Mouse (Mus musculus): Measurements from ENCODE around the gene Ccdc124. TPM values are rescaled to one million over a fixed set of nuclear protein-coding genes. Genes with fewer than 3 reads are reported as not detected.

Gene Ccdc124
- polyA plus RNA-seq, 1 experiment from 2014 or later, result 102 TPM

DNA sequence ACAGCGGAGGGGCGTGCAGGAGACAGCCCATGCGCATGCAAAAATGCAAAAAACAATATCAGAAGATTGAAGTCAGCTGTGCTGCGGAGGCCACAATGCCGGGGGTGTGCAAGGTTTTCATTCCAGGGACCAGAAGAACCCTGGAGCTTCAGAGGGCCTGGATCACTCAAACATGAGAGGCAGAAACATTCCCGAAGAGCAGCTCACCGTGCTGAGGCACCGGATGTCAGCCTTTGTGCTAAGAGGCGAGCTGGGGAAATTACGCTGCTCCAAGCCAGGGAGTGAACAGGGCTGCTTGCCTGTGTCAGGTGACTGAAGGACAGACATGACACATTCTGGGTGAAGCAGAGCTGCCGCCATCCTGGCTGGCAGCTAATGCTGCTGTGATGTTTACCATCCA lies 6.8 kb upstream of the Ccdc124 start:
- Histone ChIP-seq H3K9me3 (ENCODE audit: control insufficient read depth, low read depth, low read length) (no peaks in the 10 kb centered on the region), H3K9ac (replicated peaks; ENCODE audit: low read depth, low read length) (no peak overlapping the region), H3K4me3 (ENCODE audit: low read depth, low read length) (no peak overlapping the region), H3K4me2 (replicated peaks; ENCODE audit: low read depth, low read length) (no peak overlapping the region), H3K36me3 (ENCODE audit: control insufficient read depth, insufficient read depth, low read length) (no peaks in the 10 kb centered on the region), H3K4me1 (ENCODE audit: control insufficient read depth, insufficient read depth, low read length) (no peaks in the 10 kb centered on the region), H3K27ac (ENCODE audit: low read length) (no peak overlapping the region), H3K27me3 (ENCODE audit: control insufficient read depth, insufficient read depth, low read length) (no peaks in the 10 kb centered on the region)
- peak; percentile 46; the same call in 1 of the 2 replicates for ATAC-seq (ENCODE audit: insufficient number of reproducible peaks, insufficient read depth, low FRiP score, low read depth)
- WGBS, result 19% methylated on average over 11 of the region's 11 CpGs

DNA sequence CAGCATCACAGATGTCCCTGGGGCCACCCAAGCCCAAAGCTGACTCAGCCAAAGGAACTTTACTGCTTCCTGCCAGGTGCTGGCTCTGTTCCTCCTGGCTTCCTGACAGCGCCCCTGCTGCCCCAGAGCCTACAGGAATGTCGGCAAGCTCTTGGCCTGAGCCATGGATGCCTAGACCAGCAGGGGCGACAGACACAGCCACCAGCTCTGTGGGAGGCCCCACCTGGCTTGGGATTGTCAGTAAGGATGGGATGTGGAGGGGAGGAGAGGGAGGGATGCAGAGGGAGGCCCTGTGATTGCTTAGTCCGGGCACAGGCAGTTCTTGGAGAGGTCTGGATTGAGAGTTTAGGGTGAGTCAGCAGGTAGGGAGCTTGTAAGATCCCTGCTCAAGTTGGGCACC lies 6.4 kb upstream of the Ccdc124 start:
- H3K27ac ChIP-seq (ENCODE audit: low read length), result no peak overlapping the region
- WGBS, result 8% methylated on average over 4 of the region's 4 CpGs

DNA sequence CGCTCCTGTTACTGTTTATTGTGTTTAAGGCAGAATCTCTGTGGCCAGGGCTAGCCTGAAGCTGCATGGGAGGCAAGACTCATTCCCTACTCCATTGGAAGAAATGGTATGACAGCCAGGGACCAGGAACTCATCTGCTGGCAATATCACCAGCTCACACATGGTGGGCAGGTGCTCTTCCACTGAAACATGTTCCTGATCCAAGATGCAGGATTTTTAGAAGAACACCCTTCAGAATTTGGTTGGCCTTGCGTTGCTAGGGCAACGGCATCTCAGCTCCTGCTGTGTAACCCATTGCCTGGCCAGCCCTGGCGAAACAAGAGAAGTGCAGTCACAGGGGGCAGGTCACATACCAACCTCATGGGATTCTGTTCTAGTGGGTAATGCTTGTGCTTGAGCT lies 5.8 kb upstream of the Ccdc124 start:
- H3K27ac ChIP-seq (ENCODE audit: low read length), result no peak overlapping the region
- no peaks in the 10 kb centered on the region for H3K4me1 ChIP-seq (ENCODE audit: control insufficient read depth, insufficient read depth, low read length)
- H3K27me3 ChIP-seq (ENCODE audit: control insufficient read depth, insufficient read depth, low read length), result no peaks in the 10 kb centered on the region
- no peaks in the 10 kb centered on the region for H3K36me3 ChIP-seq (ENCODE audit: control insufficient read depth, insufficient read depth, low read length)
- H3K9ac ChIP-seq (replicated peaks; ENCODE audit: low read depth, low read length), result no peak overlapping the region
- WGBS, result 59% methylated on average over 4 of the region's 4 CpGs
- no peak overlapping the region for H3K4me3 ChIP-seq (ENCODE audit: low read depth, low read length)
- no peak overlapping the region for H3K4me2 ChIP-seq (replicated peaks; ENCODE audit: low read depth, low read length)
- no peaks in the 10 kb centered on the region for H3K9me3 ChIP-seq (ENCODE audit: control insufficient read depth, low read depth, low read length)
- no peak for ATAC-seq (ENCODE audit: insufficient number of reproducible peaks, insufficient read depth, low FRiP score, low read depth)

More for the DNA sequence above, 6.4 kb upstream of the Ccdc124 start:
- Histone ChIP-seq H3K4me3 (ENCODE audit: low read depth, low read length) (no peak overlapping the region), H3K9me3 (ENCODE audit: control insufficient read depth, low read depth, low read length) (no peaks in the 10 kb centered on the region), H3K27me3 (ENCODE audit: control insufficient read depth, insufficient read depth, low read length) (no peaks in the 10 kb centered on the region), H3K4me1 (ENCODE audit: control insufficient read depth, insufficient read depth, low read length) (no peaks in the 10 kb centered on the region), H3K4me2 (replicated peaks; ENCODE audit: low read depth, low read length) (no peak overlapping the region), H3K9ac (replicated peaks; ENCODE audit: low read depth, low read length) (no peak overlapping the region), H3K36me3 (ENCODE audit: control insufficient read depth, insufficient read depth, low read length) (no peaks in the 10 kb centered on the region)
- ATAC-seq (ENCODE audit: insufficient number of reproducible peaks, insufficient read depth, low FRiP score, low read depth), result no peak

DNA sequence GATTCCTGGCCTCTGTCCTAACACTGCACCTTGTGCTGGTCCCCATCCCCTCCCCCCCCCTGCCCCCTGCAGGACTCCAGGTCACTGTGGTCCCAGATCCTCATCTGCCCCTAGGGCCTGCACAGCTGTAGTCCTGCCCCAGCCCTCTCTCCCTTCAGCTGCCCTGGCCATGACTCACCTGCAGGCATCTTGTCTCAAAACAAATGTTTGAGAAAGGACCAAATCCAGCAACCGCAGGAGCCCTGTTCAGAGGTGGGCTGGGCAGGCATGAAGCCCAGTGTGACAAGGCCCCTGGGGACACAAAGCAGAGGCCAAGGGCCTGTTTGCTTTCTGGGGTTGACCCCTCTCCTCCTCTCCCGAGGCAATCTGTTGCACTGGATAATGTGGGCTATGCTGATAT lies 4.4 kb upstream of the Ccdc124 start:
- H3K4me3 ChIP-seq (ENCODE audit: low read depth, low read length), result no peak overlapping the region
- 42% methylated on average over 2 of the region's 2 CpGs for WGBS
- no peak overlapping the region for H3K9ac ChIP-seq (replicated peaks; ENCODE audit: low read depth, low read length)
- no peaks in the 10 kb centered on the region for H3K4me1 ChIP-seq (ENCODE audit: control insufficient read depth, insufficient read depth, low read length)
- no peak overlapping the region for H3K27ac ChIP-seq (ENCODE audit: low read length)
- no peak overlapping the region for H3K4me2 ChIP-seq (replicated peaks; ENCODE audit: low read depth, low read length)
- ATAC-seq (ENCODE audit: insufficient number of reproducible peaks, insufficient read depth, low FRiP score, low read depth), result peak; percentile 29; the same call in 1 of the 2 replicates
- H3K27me3 ChIP-seq (ENCODE audit: control insufficient read depth, insufficient read depth, low read length), result no peaks in the 10 kb centered on the region
- H3K36me3 ChIP-seq (ENCODE audit: control insufficient read depth, insufficient read depth, low read length), result no peaks in the 10 kb centered on the region
- no peaks in the 10 kb centered on the region for H3K9me3 ChIP-seq (ENCODE audit: control insufficient read depth, low read depth, low read length)

DNA sequence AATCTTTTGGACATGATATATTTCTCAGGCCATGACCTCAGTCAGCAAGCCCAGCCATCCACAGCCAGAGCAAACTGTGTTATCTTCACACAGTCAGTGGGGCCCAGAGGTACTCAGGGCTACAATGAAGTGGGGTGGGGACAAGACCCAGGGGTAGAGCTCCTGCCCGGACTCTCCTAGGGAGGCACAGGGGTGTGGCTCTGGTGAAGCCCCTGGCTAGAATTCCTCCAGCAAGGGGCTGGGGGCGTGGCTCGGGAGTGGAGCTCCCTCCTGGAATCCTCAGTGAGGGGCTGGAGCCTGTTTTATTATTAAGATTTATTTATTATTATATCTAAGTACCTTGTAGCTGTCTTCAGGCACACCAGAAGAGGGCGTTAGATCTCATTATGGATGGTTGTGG lies 2.6 kb upstream of the Ccdc124 start:
- H3K4me1 ChIP-seq (ENCODE audit: control insufficient read depth, insufficient read depth, low read length), result peaks cover 4% of the 10 kb centered on the region; the same call in 1 of the 2 replicates
- no peaks in the 10 kb centered on the region for H3K27me3 ChIP-seq (ENCODE audit: control insufficient read depth, insufficient read depth, low read length)
- 0 out of 2 replicates have a peak, but pooled peaks have one; percentile 25 for ATAC-seq (ENCODE audit: insufficient number of reproducible peaks, insufficient read depth, low FRiP score, low read depth)
- H3K4me3 ChIP-seq (ENCODE audit: low read depth, low read length), result no peak overlapping the region
- WGBS, result 49% methylated on average over 4 of the region's 4 CpGs
- H3K9ac ChIP-seq (replicated peaks; ENCODE audit: low read depth, low read length), result no peak overlapping the region
- H3K27ac ChIP-seq (ENCODE audit: low read length), result no peak overlapping the region
- no peaks in the 10 kb centered on the region for H3K9me3 ChIP-seq (ENCODE audit: control insufficient read depth, low read depth, low read length)
- no peak overlapping the region for H3K4me2 ChIP-seq (replicated peaks; ENCODE audit: low read depth, low read length)
- H3K36me3 ChIP-seq (ENCODE audit: control insufficient read depth, insufficient read depth, low read length), result no peaks in the 10 kb centered on the region

DNA sequence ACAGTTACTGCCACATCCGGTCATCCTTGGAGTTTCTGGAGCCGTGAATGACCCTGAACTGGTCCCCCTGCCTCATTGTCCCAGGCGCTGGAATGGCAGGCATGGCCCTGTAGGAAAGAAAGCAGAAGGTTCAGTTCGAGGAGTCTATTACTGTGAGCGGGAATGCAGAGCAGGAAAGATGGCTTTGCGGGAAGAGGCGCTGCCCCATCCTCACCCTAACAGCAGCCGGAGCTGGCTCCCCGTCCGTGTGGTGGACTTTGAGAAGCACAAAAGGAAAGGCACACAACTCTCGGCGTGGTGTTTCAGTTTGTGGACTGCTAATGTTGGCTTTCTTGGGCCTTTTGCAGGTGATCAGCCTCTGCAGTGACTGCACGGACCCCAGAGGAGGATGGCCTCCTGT lies 706 bp upstream of the Ccdc124 start:
- no peaks in the 10 kb centered on the region for H3K36me3 ChIP-seq (ENCODE audit: control insufficient read depth, insufficient read depth, low read length)
- no peak overlapping the region for H3K9ac ChIP-seq (replicated peaks; ENCODE audit: low read depth, low read length)
- no peak for ATAC-seq (ENCODE audit: insufficient number of reproducible peaks, insufficient read depth, low FRiP score, low read depth)
- no peak overlapping the region for H3K4me2 ChIP-seq (replicated peaks; ENCODE audit: low read depth, low read length)
- H3K9me3 ChIP-seq (ENCODE audit: control insufficient read depth, low read depth, low read length), result no peaks in the 10 kb centered on the region
- peaks cover 4% of the 10 kb centered on the region; the same call in 1 of the 2 replicates for H3K4me1 ChIP-seq (ENCODE audit: control insufficient read depth, insufficient read depth, low read length)
- WGBS, result 91% methylated on average over 13 of the region's 13 CpGs
- no peak overlapping the region for H3K27ac ChIP-seq (ENCODE audit: low read length)
- no peaks in the 10 kb centered on the region for H3K27me3 ChIP-seq (ENCODE audit: control insufficient read depth, insufficient read depth, low read length)
- no peak overlapping the region for H3K4me3 ChIP-seq (ENCODE audit: low read depth, low read length)

DNA sequence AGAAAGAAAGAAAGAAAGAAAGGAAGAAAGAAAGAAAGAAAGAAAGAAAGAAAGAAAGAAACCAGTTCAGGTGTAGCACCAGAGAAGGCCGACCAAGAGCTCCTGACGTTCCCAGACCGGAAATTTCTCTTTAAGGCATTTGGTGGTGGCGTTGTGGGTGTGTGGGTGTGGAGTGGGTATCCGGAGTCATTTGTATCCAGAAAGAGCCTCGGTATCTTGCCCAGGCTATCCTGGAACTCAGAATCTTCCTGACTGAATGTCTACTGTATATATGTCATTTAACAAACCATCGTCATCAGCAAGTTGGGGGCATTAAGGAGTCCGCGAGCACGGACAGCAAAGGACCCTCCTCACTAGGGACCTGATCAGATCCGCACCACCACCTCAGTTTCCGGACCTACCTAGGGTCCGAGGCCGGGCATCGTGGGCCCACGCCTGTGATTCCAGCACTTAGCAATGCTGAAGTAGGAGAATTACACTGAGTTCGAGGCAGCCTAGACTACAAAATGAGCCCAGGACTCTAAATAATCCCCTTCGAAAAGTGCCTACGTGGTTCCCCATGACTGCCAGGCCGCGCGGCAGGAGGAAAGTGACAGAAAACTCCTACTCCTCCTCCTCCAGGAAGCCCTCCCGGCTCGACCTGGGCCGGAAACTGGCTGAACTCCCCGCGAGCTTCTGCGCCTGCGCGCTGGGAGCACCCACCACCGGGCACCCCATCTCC lies 932 bp downstream of the Ccdc124 start:
- Histone ChIP-seq H3K36me3 (ENCODE audit: control insufficient read depth, insufficient read depth, low read length) (0 out of 2 replicates have a peak, but pooled peaks cover 2% of the 10 kb centered on the region), H3K27me3 (ENCODE audit: control insufficient read depth, insufficient read depth, low read length) (no peaks in the 10 kb centered on the region), H3K9ac (replicated peaks; ENCODE audit: low read depth, low read length) (peak overlapping the region; percentile 72), H3K27ac (ENCODE audit: low read length) (peak overlapping the region; percentile 81), H3K9me3 (ENCODE audit: control insufficient read depth, low read depth, low read length) (no peaks in the 10 kb centered on the region), H3K4me2 (replicated peaks; ENCODE audit: low read depth, low read length) (peak overlapping the region; percentile 88), H3K4me3 (ENCODE audit: low read depth, low read length) (peak overlapping the region; percentile 80), H3K4me1 (ENCODE audit: control insufficient read depth, insufficient read depth, low read length) (peaks cover 15% of the 10 kb centered on the region)
- 4% methylated on average over 31 of the region's 31 CpGs for WGBS
- no peak for ATAC-seq (ENCODE audit: insufficient number of reproducible peaks, insufficient read depth, low FRiP score, low read depth)

DNA sequence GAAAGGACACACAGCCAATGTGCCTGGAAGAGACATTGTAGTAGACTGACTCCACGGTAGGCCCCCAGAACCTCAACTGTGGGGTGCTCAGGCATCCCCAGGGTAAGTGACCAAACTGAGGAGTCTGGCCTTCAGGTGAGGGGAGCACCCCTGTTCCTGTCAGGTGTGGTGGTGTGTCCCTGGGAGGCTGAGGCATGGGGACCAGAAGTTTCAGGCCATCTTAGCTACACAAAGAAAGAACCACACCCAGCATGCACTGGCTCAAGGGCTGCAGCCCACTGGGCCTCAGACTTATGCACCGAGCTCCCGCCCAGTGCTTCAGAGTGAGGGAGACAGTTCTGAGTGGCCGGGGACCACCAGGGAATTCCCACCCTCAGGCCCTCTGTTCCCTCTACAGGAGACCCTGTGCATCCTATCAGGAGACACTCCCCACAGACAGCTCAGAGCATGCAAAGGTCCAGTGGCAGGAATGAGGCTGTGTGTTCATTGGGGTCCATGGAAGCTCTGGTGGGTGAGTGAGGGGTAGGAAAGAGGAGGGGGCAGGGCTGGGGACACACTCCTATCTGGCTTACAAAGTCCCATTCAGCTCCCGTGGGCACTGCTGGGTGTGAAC lies 2.4 kb downstream of the Ccdc124 start:
- no peak for ATAC-seq (ENCODE audit: insufficient number of reproducible peaks, insufficient read depth, low FRiP score, low read depth)
- Histone ChIP-seq H3K9me3 (ENCODE audit: control insufficient read depth, low read depth, low read length) (no peaks in the 10 kb centered on the region), H3K27me3 (ENCODE audit: control insufficient read depth, insufficient read depth, low read length) (no peaks in the 10 kb centered on the region), H3K4me1 (ENCODE audit: control insufficient read depth, insufficient read depth, low read length) (peaks cover 19% of the 10 kb centered on the region), H3K4me2 (replicated peaks; ENCODE audit: low read depth, low read length) (no peak overlapping the region), H3K4me3 (ENCODE audit: low read depth, low read length) (no peak overlapping the region), H3K36me3 (ENCODE audit: control insufficient read depth, insufficient read depth, low read length) (0 out of 2 replicates have a peak, but pooled peaks cover 2% of the 10 kb centered on the region), H3K27ac (ENCODE audit: low read length) (no peak overlapping the region), H3K9ac (replicated peaks; ENCODE audit: low read depth, low read length) (no peak overlapping the region)
- WGBS, result 85% methylated on average over 5 of the region's 5 CpGs

All from stomach, embryonic 14.5 days (tissue).